Mouse (Mus musculus) spleen, adult 2 months (tissue): Measurements from ENCODE around the gene Pacs2. TPM values are rescaled to one million over a fixed set of nuclear protein-coding genes. Genes with fewer than 3 reads are reported as not detected.
A peak's percentile ranks its signal among the peaks of the same experiment; 100 is the strongest.

Experiments used
- DNase-seq, 2 experiments: peaks; one replicate each; pipeline versions ENCODE4 v3.0.0 to v3.0.0-alpha.2; 2012 to 2021; ENCODE audit warnings: low spot score in 2 of 2, low read depth in 1 of 2
- H3K27ac ChIP-seq: fragments of 200-500 bp; 2 replicates; pipeline ENCODE4 v1.5.1; 2012; ENCODE audit warnings: low read length, inconsistent platforms; ENCODE audit not compliant: insufficient read depth
- H3K27me3 ChIP-seq: fragments of 200-500 bp; 2 replicates; pipeline ENCODE4 v1.6.1; 2012; ENCODE audit warnings: mild to moderate bottlenecking, moderate library complexity, low read length, inconsistent platforms; ENCODE audit not compliant: control insufficient read depth, insufficient read depth
- H3K36me3 ChIP-seq: fragments of 200-500 bp; 2 replicates; pipeline ENCODE4 v1.6.1; 2012; ENCODE audit warnings: mild to moderate bottlenecking, low read length, inconsistent platforms; ENCODE audit not compliant: control insufficient read depth, insufficient read depth
- H3K4me1 ChIP-seq: fragments of 200-500 bp; 2 replicates; pipeline ENCODE4 v1.6.1; 2011; ENCODE audit warnings: inconsistent platforms; ENCODE audit not compliant: control insufficient read depth, insufficient read depth, insufficient read length
- H3K4me3 ChIP-seq: fragments of 200-500 bp; 2 replicates; pipeline ENCODE4 v1.5.1; 2011; ENCODE audit warnings: mild to moderate bottlenecking, inconsistent platforms; ENCODE audit not compliant: insufficient read depth, insufficient read length; ENCODE audit errors: extremely low read depth
- CTCF ChIP-seq: fragments of 200-500 bp; IDR thresholded peaks from 2 replicates; pipeline ENCODE4 v1.5.1; 2011; ENCODE audit warnings: mild to moderate bottlenecking, inconsistent platforms; ENCODE audit not compliant: insufficient read depth, insufficient read length, insufficient replicate concordance; ENCODE audit errors: extremely low read depth
- POLR2A ChIP-seq: fragments of 200-500 bp; IDR thresholded peaks from 2 replicates; pipeline ENCODE4 v1.6.1; 2011; ENCODE audit warnings: low read depth, low read length, inconsistent platforms
- WGBS: fragments of 180-500 bp; shearing (Covaris S2); methylation state at CpG from one replicate; pipeline ENCODE4 v1.1.7; 2018; 5-methylcytosine and 5-hydroxymethylcytosine counted together
- polyA plus RNA-seq: library from polyadenylated mRNA; depleted of rRNA; stranded (reverse); fragments of >200 nt; gene quantifications from 2 replicates; pipeline ENCODE4 v1.2.3, GENCODE M21; 2012

The Pacs2 gene
- polyA plus RNA-seq, 1 experiment: 29.1 TPM

DNA sequence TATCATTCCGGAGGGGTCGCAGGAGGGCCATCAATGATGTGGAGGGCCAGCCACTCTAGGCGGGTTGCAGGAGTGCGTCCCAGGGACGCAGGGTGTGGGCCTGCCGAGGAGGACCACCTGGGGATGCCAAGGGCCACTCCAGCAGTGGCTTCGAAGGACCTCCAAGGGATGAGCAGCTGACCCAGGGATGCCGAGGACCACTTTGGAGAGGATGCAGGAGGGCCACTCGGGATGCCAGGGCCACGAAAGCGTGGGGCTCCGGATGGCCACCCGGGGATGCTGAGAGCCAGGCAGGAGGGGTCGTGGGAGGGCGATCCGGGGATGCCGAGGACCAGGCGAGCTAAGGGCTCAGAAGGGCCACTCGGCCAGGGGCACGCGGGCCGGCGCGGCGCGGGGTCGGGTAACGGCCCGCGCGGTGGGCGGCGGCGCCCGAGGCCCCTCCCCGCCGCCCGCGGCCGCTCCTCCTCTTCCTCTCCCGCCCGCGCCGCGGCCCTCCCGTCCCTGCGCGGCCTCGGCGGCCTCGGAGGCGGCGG is 83.5 kb downstream of the Pacs2 start, which contains the start of gene Mta1:
Gene Mta1 (plus strand): TSS at position 530 of the 533 bp plus-strand sequence.
- Histone ChIP-seq H3K27ac (peak within 1 kb of the TSS; percentile 24; the same call in 1 of the 2 replicates), H3K36me3 (no peaks in the 10 kb centered on the region), H3K27me3 (no peaks in the 10 kb centered on the region; the same call in 1 of the 2 replicates), H3K4me3 (peak within 1 kb of the TSS; percentile 76), H3K4me1 (peaks cover 17% of the 10 kb centered on the region; the same call in 1 of the 2 replicates)
- peak in 1 of 2 experiments; percentile 37 for DNase-seq
- 10% methylated on average over 34 of the region's 53 CpGs for WGBS
- TF ChIP-seq POLR2A (no peak), CTCF (no peak)

GRCm38 (mm10) chr12:113098530-113099151 is 84.3 kb downstream of the Pacs2 start:
- peak in 1 of 2 experiments; percentile 10 for DNase-seq
- Histone ChIP-seq H3K27me3 (no peaks in the 10 kb centered on the region; the same call in 1 of the 2 replicates), H3K27ac (0 out of 2 replicates have a peak overlapping the region, but pooled peaks have one; percentile 24), H3K4me3 (peak overlapping the region; percentile 73), H3K4me1 (peaks cover 17% of the 10 kb centered on the region; the same call in 1 of the 2 replicates), H3K36me3 (no peaks in the 10 kb centered on the region)
- 2% methylated on average over 57 of the region's 60 CpGs for WGBS
- no peak for TF ChIP-seq CTCF
- TF ChIP-seq POLR2A: no peak

- Histone ChIP-seq H3K4me3 (no peak overlapping the region), H3K36me3 (no peaks in the 10 kb centered on the region), H3K27me3 (no peaks in the 10 kb centered on the region; the same call in 1 of the 2 replicates), H3K27ac (no peak overlapping the region), H3K4me1 (peaks cover 17% of the 10 kb centered on the region; the same call in 1 of the 2 replicates)
- DNase-seq: no peak
- no peak for TF ChIP-seq CTCF
- no peak for TF ChIP-seq POLR2A
- 32% methylated on average over 6 of the region's 6 CpGs for WGBS
Observed at GRCm38 (mm10) chr12:113099470-113100237, 85.3 kb downstream of the Pacs2 start.

GRCm38 (mm10) chr12:113100448-113101076 is 86.3 kb downstream of the Pacs2 start:
- no peaks in the 10 kb centered on the region for H3K36me3 ChIP-seq
- H3K4me1 ChIP-seq: peaks cover 17% of the 10 kb centered on the region; the same call in 1 of the 2 replicates
- no peaks in the 10 kb centered on the region; the same call in 1 of the 2 replicates for H3K27me3 ChIP-seq
- no peak for TF ChIP-seq POLR2A
- no peak for TF ChIP-seq CTCF
- WGBS: 60% methylated on average over 5 of the region's 5 CpGs
- no peak overlapping the region for H3K4me3 ChIP-seq
- DNase-seq: no peak
- H3K27ac ChIP-seq: no peak overlapping the region

DNA sequence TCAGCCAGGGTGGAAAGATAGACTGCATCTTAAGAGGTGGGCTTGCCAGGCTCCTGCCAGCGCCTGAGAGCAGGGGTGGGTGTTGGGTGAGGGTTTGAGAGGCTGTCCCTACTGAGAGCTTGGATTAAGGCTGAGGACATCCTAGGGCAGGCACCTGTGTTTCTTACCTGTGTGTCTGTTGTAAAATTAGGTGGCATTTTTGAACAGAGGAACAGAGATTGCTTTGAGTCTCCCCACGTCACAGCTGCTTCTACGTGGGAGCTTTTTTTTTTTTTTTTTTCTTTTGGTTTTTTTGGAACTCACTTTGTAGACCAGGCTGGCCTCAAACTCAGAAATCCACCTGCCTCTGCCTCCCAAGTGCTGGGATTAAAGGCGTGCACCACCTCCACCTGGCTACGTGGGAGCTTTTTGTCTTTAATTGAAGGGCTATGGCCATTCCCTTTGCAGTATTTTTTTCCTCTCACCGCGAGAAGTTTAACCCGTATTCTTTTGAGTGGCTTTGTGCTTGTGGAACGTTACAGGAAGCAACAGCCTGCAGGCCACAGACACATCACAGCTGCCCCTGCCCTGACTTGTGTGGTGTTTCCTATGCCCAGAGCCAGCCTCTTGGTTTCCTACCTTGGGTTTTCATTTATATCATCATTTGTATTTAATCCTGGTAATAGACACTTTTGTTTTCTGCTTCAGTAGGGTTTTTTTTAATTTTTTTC is 87.1 kb downstream of the Pacs2 start:
- H3K4me3 ChIP-seq: no peak overlapping the region
- H3K36me3 ChIP-seq: no peaks in the 10 kb centered on the region
- no peaks in the 10 kb centered on the region; the same call in 1 of the 2 replicates for H3K27me3 ChIP-seq
- 28% methylated on average over 9 of the region's 9 CpGs for WGBS
- peaks cover 17% of the 10 kb centered on the region; the same call in 1 of the 2 replicates for H3K4me1 ChIP-seq
- DNase-seq: no peak
- no peak overlapping the region for H3K27ac ChIP-seq
- TF ChIP-seq POLR2A (no peak), CTCF (no peak)

GRCm38 (mm10) chr12:113102461-113102860 is 88.2 kb downstream of the Pacs2 start:
- H3K4me1 ChIP-seq: peaks cover 15% of the 10 kb centered on the region; the same call in 1 of the 2 replicates
- DNase-seq: peak; percentile 44 to 74
- no peak overlapping the region for H3K27ac ChIP-seq
- 44% methylated on average over 6 of the region's 6 CpGs for WGBS
- TF ChIP-seq POLR2A: no peak
- peak; percentile 89; the same call in 1 of the 2 replicates for TF ChIP-seq CTCF
- H3K4me3 ChIP-seq: no peak overlapping the region
- no peaks in the 10 kb centered on the region; the same call in 1 of the 2 replicates for H3K27me3 ChIP-seq
- H3K36me3 ChIP-seq: no peaks in the 10 kb centered on the region
